Mouse (Mus musculus) myocyte (in vitro differentiated cells): ENCODE measurements around the gene Gm20604. TPM values are rescaled to one million over a fixed set of nuclear protein-coding genes. Genes with fewer than 3 reads are reported as not detected.

Experiments
- H3K27me3 ChIP-seq: one replicate; pipeline ENCODE4 v1.6.1; 2011; ENCODE audit not compliant: control insufficient read depth, insufficient read depth, insufficient read length
- H3K36me3 ChIP-seq: one replicate; pipeline ENCODE4 v1.6.1; 2011; ENCODE audit not compliant: control insufficient read depth, insufficient read depth
- H3K4me2 ChIP-seq: one replicate; pipeline ENCODE4 v1.6.1; 2011; ENCODE audit warnings: low read depth, control low read depth
- H3K4me3 ChIP-seq: one replicate; pipeline ENCODE4 v1.5.1; 2011; ENCODE audit warnings: mild to moderate bottlenecking, control low read depth, moderate library complexity
- H3K79me2 ChIP-seq: one replicate; pipeline ENCODE4 v1.6.1; 2011; ENCODE audit not compliant: control insufficient read depth, insufficient read depth
- H3ac ChIP-seq: one replicate; pipeline ENCODE4 v1.6.1; 2011; ENCODE audit not compliant: control insufficient read depth, insufficient read length
- CEBPB ChIP-seq: IDR thresholded peaks from 2 replicates; pipeline ENCODE4 v1.6.1; 2011; ENCODE audit warnings: mild to moderate bottlenecking, moderate library complexity; ENCODE audit not compliant: poor library complexity, insufficient read depth, severe bottlenecking
- E2F4 ChIP-seq: IDR thresholded peaks from one replicate; pipeline ENCODE4 v1.6.1; 2011; ENCODE audit warnings: mild to moderate bottlenecking, control low read depth, moderate library complexity; ENCODE audit not compliant: insufficient read depth
- MAX ChIP-seq: IDR thresholded peaks from one replicate; pipeline ENCODE4 v1.6.1; 2011; ENCODE audit warnings: low read depth, mild to moderate bottlenecking, control low read depth
- MYOD1 ChIP-seq, 3 experiments: IDR thresholded peaks; one replicate each; pipeline ENCODE4 v1.6.1; 2011; ENCODE audit warnings: control low read depth in 2 of 3, low read depth in 2 of 3, mild to moderate bottlenecking in 2 of 3, moderate library complexity in 1 of 3; ENCODE audit not compliant: insufficient read length in 2 of 3, control insufficient read depth in 1 of 3
- MYOG ChIP-seq, 3 experiments: IDR thresholded peaks; one replicate each; pipeline ENCODE4 v1.6.1; 2011; ENCODE audit warnings: control low read depth in 2 of 3, low read depth in 2 of 3, mild to moderate bottlenecking in 2 of 3; ENCODE audit not compliant: insufficient read length in 2 of 3, control insufficient read depth in 1 of 3, insufficient read depth in 1 of 3
- POLR2A ChIP-seq: IDR thresholded peaks from one replicate; pipeline ENCODE4 v1.6.1; 2011; ENCODE audit warnings: low read depth, mild to moderate bottlenecking, control low read depth, moderate library complexity; ENCODE audit not compliant: insufficient read length
- POLR2AphosphoS2 ChIP-seq: IDR thresholded peaks from one replicate; pipeline ENCODE4 v1.6.1; 2011; ENCODE audit warnings: low read depth, control low read depth; ENCODE audit not compliant: insufficient read length
- REST ChIP-seq: IDR thresholded peaks from one replicate; pipeline ENCODE4 v1.6.1; 2011; ENCODE audit warnings: mild to moderate bottlenecking, control low read depth, moderate library complexity; ENCODE audit not compliant: insufficient read depth, insufficient read length
- SRF ChIP-seq: IDR thresholded peaks from one replicate; pipeline ENCODE4 v1.6.1; 2011; ENCODE audit warnings: low read depth; ENCODE audit not compliant: control insufficient read depth, insufficient read length
- TCF12 ChIP-seq: IDR thresholded peaks from one replicate; pipeline ENCODE4 v1.6.1; 2011; ENCODE audit warnings: mild to moderate bottlenecking, control low read depth; ENCODE audit not compliant: poor library complexity, insufficient read depth, severe bottlenecking
- TCF3 ChIP-seq: IDR thresholded peaks from one replicate; pipeline ENCODE4 v1.6.1; 2011; ENCODE audit warnings: low read depth, control low read depth; ENCODE audit not compliant: insufficient read length
- USF1 ChIP-seq: IDR thresholded peaks from one replicate; pipeline ENCODE4 v1.6.1; 2011; ENCODE audit warnings: low read depth, mild to moderate bottlenecking, control low read depth, moderate library complexity
- polyA plus RNA-seq: library from polyadenylated mRNA; unstranded; fragments of >200 nt; fragmentation: generic; extraction: Trizol; gene quantifications from one replicate; pipeline ENCODE4 v1.2.1, GENCODE M21; 2012; ENCODE audit warnings: missing spikeins

Gm20604 gene
- polyA plus RNA-seq, 1 experiment: 5.7 TPM

DNA sequence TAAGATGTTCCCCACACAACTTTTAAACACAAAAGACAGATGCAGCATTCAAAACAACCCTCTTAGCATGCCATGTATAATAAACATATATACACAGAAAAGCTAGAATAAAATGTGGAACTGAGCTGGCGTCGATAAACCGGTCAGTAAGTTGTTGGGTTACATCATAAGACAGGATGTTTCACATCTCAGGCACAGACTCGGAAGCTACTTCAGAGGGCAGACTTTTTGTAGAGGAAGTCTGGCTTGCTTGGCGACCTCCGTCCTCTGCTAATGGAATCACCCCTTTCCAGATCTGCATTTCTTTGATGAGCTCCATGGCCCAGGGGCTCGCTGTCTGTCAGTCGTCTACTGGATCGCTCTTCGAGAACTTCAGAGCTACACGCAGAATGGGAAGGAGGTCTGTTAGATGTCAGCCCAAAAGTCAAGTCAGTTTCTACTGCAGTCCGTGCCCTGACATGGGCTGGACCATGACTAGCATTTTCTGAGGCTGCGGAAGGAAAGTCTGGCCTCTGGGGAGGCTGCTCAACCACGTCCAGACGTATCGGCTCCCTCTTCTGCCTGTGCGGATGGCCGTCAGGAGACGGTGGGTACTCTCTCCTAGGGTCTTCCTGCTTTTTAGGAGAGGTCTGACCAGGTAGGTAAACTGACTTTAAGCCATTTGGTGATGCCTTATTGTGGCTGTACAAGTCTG, 26.6 kb upstream of the Gm20604 start:
- no peak overlapping the region for H3K4me2 ChIP-seq
- TF ChIP-seq MYOG (IDR thresholded peaks at IDR 0.05; ENCODE audit: control insufficient read depth in 1 of 3, insufficient read depth in 1 of 3, insufficient read length in 2 of 3, low read depth in 2 of 3) (no peak), USF1 (no peak), POLR2AphosphoS2 (no peak)
- no peaks in the 10 kb centered on the region for H3K27me3 ChIP-seq

DNA sequence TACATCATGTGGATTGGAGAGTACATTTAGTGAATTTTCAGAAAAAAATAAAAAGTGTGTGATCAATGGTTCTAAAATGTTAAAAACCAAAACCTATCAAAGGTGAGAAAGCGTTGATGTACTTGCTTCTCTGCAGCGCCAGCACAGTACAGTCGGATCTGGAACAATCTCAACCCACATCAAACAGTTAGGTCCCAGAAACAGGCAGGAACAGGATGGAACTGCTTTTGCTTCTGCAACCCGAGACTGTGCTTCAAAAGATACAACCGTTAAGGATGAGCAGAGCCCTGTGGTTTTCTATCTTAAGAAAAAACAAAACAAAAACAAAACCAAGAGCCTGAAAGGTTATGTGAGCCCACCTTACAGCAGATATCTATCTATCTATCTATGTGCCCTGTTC, 24.4 kb upstream of the Gm20604 start:
- Histone ChIP-seq H3K36me3 (peaks cover 28% of the 10 kb centered on the region), H3ac (no peak overlapping the region), H3K4me3 (no peak overlapping the region), H3K4me2 (no peak overlapping the region), H3K79me2 (no peaks in the 10 kb centered on the region), H3K27me3 (no peaks in the 10 kb centered on the region)
- no peak for TF ChIP-seq POLR2AphosphoS2

More for the DNA sequence above, 26.6 kb upstream of the Gm20604 start:
- Histone ChIP-seq H3ac (no peak overlapping the region), H3K4me3 (no peak overlapping the region), H3K79me2 (no peaks in the 10 kb centered on the region), H3K36me3 (peaks cover 29% of the 10 kb centered on the region)

DNA sequence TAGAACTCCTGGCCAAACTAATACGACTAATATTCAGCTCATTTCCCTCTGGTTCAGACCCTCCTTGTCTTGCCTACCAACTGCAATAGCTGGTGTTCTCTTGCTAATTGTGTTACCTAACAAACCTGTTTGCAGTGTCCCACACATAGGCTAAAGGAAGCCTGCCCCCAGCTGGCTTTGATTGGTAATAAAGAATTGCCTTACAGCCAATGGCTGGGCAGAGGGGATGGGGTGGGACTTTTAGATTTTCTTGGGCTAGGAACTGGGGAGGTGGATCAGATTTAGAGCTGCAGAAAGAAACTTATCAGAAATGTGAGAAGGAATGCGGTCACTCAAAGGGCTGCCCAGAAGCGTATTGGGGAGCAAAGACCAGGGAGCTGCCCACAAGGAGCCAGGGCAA, 21.0 kb upstream of the Gm20604 start:
- H3K79me2 ChIP-seq: no peaks in the 10 kb centered on the region
- no peak overlapping the region for H3K4me2 ChIP-seq
- H3ac ChIP-seq: no peak overlapping the region
- no peak overlapping the region for H3K4me3 ChIP-seq
- H3K36me3 ChIP-seq: peaks cover 10% of the 10 kb centered on the region
- H3K27me3 ChIP-seq: no peaks in the 10 kb centered on the region
- no peak for TF ChIP-seq SRF
- no peak for TF ChIP-seq MYOD1 (IDR thresholded peaks at IDR 0.05; ENCODE audit: control insufficient read depth in 1 of 3, insufficient read length in 2 of 3, low read depth in 2 of 3)
- TF ChIP-seq MYOG (IDR thresholded peaks at IDR 0.05; ENCODE audit: control insufficient read depth in 1 of 3, insufficient read depth in 1 of 3, insufficient read length in 2 of 3, low read depth in 2 of 3): no peak
- TF ChIP-seq CEBPB: no peak
- no peak for TF ChIP-seq POLR2A

DNA sequence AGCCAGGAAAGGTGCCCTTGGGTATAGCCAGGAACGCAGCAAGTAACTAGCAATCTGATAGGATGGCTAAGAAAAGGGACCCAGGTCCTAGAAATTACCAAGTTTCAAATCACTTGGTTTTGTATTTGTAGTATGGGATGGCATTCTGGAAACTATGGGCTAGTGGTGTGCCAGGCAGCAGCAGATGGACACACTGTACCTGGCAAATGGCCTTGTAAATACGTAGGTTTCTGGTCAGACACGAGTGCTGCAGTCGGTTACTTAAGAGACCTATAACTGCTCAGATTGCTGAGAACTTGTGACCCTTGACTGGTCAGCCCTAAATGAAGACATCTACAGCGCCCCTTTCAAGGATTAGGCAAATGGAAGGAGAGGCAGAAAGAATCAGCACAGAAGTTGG, 19.7 kb upstream of the Gm20604 start:
- peaks cover 10% of the 10 kb centered on the region for H3K36me3 ChIP-seq
- no peak for TF ChIP-seq TCF12
- TF ChIP-seq POLR2AphosphoS2: no peak
- TF ChIP-seq TCF3: no peak
- no peak for TF ChIP-seq MYOD1 (IDR thresholded peaks at IDR 0.05; ENCODE audit: control insufficient read depth in 1 of 3, insufficient read length in 2 of 3, low read depth in 2 of 3)
- no peak for TF ChIP-seq REST
- no peak for TF ChIP-seq E2F4
- no peak for TF ChIP-seq POLR2A
- no peak for TF ChIP-seq USF1
- TF ChIP-seq CEBPB: no peak
- TF ChIP-seq SRF: no peak
- TF ChIP-seq MYOG (IDR thresholded peaks at IDR 0.05; ENCODE audit: control insufficient read depth in 1 of 3, insufficient read depth in 1 of 3, insufficient read length in 2 of 3, low read depth in 2 of 3): no peak
- no peak for TF ChIP-seq MAX

DNA sequence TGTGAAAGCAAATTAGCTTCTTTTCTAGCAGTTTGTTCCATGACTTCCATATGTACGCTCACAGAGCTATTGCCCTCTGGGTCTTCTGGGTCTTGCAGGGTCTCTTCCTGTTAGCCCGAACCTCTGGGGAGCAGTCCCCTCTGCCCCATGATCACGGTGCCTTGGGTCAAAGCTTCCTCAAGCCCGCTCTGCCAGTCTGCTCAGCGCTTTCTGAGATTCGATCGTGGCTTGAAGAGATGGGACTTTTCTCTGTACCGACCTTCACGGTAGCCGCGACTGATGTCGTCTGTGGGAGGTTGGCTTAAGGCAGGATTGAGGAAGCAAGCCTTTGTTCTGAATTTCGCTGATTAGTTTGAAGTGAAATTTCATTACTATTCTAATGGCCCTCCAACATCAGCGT, 17.6 kb upstream of the Gm20604 start:
- TF ChIP-seq CEBPB: no peak
- no peak for TF ChIP-seq E2F4
- no peak for TF ChIP-seq MAX
- no peak for TF ChIP-seq POLR2A
- TF ChIP-seq USF1: no peak
- TF ChIP-seq POLR2AphosphoS2: no peak
- no peak for TF ChIP-seq TCF3
- no peak for TF ChIP-seq REST
- TF ChIP-seq SRF: no peak
- no peak for TF ChIP-seq MYOD1 (IDR thresholded peaks at IDR 0.05; ENCODE audit: control insufficient read depth in 1 of 3, insufficient read length in 2 of 3, low read depth in 2 of 3)
- TF ChIP-seq TCF12: no peak
- TF ChIP-seq MYOG (IDR thresholded peaks at IDR 0.05; ENCODE audit: control insufficient read depth in 1 of 3, insufficient read depth in 1 of 3, insufficient read length in 2 of 3, low read depth in 2 of 3): no peak
- no peaks in the 10 kb centered on the region for H3K27me3 ChIP-seq
- no peak overlapping the region for H3K4me2 ChIP-seq
- H3K4me3 ChIP-seq: no peak overlapping the region
- H3K36me3 ChIP-seq: peaks cover 10% of the 10 kb centered on the region
- H3ac ChIP-seq: no peak overlapping the region
- no peaks in the 10 kb centered on the region for H3K79me2 ChIP-seq

More for the DNA sequence above, 19.7 kb upstream of the Gm20604 start:
- H3K27me3 ChIP-seq: no peaks in the 10 kb centered on the region
- H3K4me3 ChIP-seq: no peak overlapping the region
- no peak overlapping the region for H3K4me2 ChIP-seq
- H3ac ChIP-seq: no peak overlapping the region
- H3K79me2 ChIP-seq: no peaks in the 10 kb centered on the region
